Mouse (Mus musculus) c-Kit-negative CD71-positive TER-119-positive erythroid progenitor cells, embryonic 14.5 days (primary cell): ENCODE measurements around the gene Khdc1c.
"Not testable (repeated sequence)": the region's sequence is repeated elsewhere in the genome, so short reads cannot be mapped to it uniquely, and the experiment has no call there.

Experiments used
- DNase-seq: peaks from one replicate; pipeline ENCODE4 v3.0.0-alpha.2; 2013; ENCODE audit warnings: low read depth, low spot score

Gene Khdc1c

GRCm38 (mm10) chr1:21368031-21368430 is at the start of gene Khdc1c:
Khdc1c (plus strand) TSS chr1:21368331.
- DNase-seq = not testable (repeated sequence)

- DNase-seq = not testable (repeated sequence)
Observed at GRCm38 (mm10) chr1:21320271-21320670, 47.9 kb upstream of the Khdc1c start.

DNA sequence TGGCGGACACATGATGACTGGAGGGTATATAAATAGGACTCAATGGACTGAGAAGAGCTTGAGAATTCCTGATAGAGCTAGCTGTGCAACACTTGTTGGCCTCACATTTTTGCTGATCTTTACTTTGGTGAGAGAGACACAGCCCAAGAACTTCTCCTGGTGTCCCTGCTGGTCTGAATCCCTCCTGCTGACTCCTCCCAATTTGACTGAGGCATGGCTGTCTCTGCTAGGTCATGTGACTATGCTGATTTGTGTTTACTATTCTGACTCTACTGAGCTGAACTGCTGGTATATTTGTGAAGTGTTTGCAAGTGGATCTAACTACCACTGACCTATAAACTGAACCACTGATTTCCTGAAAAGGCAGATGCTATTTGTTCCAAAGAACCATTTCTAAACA is 46.5 kb upstream of the Khdc1c start:
- DNase-seq = no peak

DNA sequence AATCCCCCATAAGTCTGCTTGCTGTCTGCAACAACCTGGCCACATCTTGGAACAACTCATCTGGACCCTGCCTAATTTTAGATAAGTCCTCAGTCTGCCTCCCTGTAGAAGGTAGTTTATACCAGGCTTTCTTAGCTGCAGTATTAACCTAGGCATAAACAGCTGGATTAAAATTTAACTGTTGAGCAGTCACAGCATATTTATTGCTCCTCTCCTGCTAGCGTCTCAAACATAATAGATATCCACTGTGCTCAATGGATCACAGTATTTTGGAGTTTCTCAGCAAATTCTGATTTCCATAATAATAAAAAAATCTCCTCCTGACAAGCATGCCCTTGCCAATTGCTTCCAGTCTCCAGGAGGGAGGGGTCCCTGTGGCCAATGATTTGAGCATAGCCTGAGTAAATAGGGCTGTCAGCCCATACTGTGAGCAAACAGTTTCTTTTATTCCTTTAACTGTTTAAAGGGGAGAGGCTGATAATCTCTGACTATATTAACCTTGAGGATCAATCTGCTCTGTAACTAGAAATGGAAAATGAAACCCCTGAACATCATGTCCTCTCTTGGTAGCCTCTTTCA is 44.0 kb upstream of the Khdc1c start:
- no peak for DNase-seq

DNA sequence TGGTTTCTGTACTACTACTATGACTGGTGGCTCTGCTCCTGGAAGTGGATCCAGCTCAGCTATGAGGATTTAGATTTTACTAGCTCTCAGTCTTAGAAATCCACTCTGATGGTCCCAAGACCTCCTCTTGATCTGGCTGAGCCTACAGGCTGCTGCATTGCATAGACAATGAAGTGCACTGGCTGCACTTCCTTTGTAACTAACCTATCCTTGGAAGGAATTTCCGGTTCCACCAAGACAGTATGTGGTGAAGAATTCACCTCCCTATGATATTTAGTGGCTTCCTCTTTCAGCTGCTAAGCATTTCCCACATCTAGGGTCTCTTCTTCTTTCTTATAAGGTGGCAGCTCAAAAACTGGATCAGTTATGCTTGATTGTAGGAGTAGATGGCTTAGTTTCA is 43.5 kb upstream of the Khdc1c start:
- no peak for DNase-seq

- no peak for DNase-seq
Observed at GRCm38 (mm10) chr1:21326733-21327132, 41.4 kb upstream of the Khdc1c start.

GRCm38 (mm10) chr1:21331161-21331560 is 37.0 kb upstream of the Khdc1c start:
- not testable (repeated sequence) for DNase-seq

DNA sequence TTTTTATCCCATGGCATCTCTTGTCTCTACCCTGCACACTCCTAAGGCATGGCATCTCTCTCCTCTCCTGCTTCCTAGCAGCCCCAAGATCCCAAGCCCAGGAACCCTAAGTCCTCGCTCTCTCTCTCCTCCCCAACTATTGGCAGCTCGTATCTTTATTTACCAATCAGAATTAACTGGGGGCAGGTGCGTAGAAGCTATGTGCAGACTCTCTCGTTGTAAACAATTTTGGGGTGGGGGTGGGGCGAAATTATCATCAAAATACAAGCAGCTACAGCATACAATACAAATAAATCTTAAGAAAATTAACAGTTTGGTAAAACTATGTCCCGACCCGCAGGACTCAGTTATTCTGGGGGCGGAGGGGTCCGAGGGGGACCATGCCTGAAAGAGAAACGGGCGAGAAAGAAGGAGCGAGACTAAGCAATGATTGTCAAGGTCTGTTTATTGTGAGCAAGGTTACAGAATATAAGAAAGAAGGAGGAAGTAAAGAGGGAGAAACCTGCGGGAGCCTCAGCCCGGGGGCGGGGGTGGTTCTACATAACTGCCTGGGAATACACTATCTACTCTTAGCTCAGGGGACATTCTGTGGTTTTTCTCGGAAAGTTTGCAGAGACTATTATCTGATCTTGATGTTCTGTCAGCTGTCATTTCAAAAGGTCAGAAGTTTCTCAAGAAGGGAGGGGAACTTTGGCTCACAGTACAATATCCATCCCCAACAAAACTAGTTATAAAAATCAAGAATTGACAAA is 34.7 kb upstream of the Khdc1c start:
- DNase-seq = no peak

DNA sequence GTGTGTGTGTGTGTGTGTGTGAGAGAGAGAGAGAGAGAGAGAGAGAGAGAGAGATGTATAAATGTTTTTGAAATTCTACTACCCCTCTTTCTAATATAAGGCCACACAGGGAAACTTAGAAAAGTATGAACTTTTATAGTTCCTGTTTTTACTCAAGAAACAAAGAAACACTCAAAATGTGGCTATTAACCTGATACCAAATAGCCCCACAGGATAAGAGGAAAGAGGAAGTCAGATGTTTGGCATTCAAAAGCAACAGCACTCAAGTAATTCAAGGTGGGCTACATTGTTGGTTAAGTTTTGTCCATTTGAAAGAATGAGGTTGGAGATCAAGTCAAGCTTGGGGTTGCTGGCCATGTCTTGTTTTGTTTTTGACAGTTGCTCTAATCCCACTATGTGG is 32.3 kb upstream of the Khdc1c start:
- no peak for DNase-seq

DNA sequence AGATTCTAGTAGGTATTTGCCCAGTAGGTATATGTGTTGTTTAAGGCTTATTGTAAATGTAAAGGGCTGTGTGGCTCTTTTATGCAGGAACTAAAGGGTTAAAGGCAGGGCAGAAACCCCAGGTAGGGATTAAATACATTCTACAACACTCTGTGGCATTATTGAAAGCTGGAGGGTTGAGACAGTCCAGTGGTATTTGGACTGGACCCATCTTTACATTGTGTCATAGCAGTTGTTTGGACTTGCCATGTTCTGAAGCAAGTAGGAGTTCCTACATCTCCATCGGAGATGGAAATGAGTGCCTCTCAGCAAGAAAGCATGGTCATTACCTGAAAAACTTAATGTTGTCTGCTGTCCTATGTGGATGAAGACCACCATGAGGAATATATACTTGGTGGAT is 27.4 kb upstream of the Khdc1c start:
- no peak for DNase-seq

DNA sequence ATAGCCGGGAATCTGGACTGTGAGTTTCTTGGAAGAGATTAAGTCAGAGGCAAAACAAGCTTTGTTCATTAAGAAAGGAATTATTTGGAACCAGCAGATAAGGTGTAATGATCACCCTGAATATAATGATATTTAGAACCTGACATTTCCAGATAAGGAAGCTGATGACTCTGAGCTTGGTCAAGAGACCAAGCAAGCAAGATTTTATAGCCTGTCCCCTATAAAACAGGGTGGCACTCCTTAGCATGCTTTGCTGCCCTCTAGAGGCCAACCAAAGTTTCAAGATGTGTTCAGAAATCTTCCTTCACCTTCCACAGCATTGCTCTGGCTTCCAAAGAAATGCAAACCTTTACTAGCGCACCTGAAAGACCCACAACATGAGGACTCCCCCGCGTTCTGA is 23.9 kb upstream of the Khdc1c start:
- DNase-seq = no peak

GRCm38 (mm10) chr1:21344752-21345151 is 23.4 kb upstream of the Khdc1c start:
- DNase-seq = not testable (repeated sequence)

GRCm38 (mm10) chr1:21349341-21349740 is 18.8 kb upstream of the Khdc1c start, which contains the start of gene Khdc1a:
Khdc1a (plus strand) TSS chr1:21349641.
- no peak for DNase-seq

GRCm38 (mm10) chr1:21383256-21383655 is 15.1 kb downstream of the Khdc1c start, which contains the start of gene Khdc1b:
Khdc1b (plus strand) TSS chr1:21383556.
- no peak for DNase-seq

GRCm38 (mm10) chr1:21391138-21391671 is 23.1 kb downstream of the Khdc1c start:
- no peak for DNase-seq

DNA sequence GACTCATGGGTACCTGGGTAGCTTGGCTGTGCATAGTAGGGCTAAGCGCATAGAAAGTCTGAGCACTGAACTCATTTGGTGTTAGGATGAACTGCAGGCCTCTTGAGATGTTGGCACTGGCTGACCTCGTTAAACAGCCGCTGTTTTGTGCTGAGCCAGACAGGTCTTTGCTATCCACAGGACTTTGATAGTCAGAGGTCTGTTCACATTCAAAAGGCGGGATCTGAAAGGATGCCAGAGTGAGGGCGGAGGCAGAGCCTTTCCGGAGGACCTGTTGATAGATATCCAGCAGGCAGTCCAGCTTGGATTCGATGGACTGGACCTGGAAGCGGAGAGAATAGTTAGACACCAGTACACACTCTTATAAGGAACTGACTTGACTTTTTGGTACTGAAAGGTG is 34.7 kb downstream of the Khdc1c start:
- no peak for DNase-seq

DNA sequence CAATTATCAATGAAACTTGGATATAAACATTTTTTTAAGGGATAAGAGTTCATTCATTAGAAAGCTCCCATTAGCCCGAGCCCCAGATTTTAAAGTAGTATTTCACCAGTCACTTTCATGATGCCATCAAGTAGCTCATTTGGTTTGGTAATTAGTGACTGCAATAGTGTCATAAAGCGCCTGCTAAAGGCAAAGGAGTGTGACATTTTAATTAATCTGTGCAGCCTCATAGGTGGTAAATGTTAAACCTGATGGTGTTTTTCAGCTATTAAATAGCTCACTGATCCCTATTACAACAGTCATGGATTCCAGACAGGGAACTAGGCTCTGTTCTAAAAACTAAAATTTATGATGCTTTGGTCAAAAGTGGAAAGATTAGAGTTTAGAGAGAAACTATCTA is 39.1 kb downstream of the Khdc1c start:
- no peak for DNase-seq

DNA sequence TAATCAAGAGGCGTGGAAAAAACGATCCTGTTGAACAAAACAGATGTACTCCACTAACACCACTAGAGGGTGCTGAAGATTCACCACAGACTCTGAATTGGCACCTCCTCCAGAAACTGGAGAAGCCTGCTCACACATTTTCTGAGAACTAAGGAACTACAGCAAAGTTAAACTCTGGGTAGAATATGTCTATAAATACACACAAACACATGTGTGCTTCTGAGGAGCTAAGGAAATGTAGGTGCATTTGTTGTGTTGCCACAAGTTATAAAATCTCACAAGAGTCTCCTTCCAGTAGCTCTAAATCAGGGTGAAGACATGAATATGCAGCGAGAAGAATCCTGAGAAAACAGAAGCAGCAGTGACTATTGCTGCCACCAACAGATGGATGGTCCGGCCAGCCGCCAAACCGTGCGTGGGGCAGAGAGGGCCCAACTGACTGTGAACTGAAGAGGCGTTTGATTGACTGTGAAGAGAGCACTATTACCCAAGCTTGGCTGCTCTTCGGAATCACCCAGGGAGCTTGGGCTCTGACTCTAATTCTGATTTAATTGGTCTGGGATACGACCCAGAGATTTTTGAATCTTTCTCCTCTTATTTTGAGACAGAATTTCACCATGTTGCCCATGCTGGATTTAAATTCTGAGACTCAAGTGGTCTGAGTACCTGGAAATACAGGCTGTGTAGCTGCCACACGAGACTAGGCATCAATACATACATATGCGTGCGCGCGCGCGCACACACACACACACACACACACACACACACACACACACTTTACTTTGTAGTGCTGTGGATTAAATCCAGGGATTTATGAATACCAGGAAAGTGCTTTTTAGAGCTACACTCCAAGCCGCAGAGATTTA is 43.4 kb downstream of the Khdc1c start:
- no peak for DNase-seq

- no peak for DNase-seq
Observed at GRCm38 (mm10) chr1:21412197-21412555, 44.0 kb downstream of the Khdc1c start.

- DNase-seq = no peak
Observed at GRCm38 (mm10) chr1:21419370-21419769, 51.2 kb downstream of the Khdc1c start.
